Mouse (Mus musculus) MEL-GATA-1-ER (cell line): ENCODE measurements around the gene Tfcp2l1.

ENCODE experiments used
- DNase-seq: peaks from one replicate; pipeline ENCODE4 v3.0.0-alpha.2; 2012; ENCODE audit warnings: low read depth; ENCODE audit errors: extremely low read depth

Tfcp2l1 gene

GRCm38 (mm10) chr1:118650771-118651080, 23.0 kb downstream of the Tfcp2l1 start:
- no peak for DNase-seq

- no peak for DNase-seq
Observed at GRCm38 (mm10) chr1:118658716-118659115, 31.0 kb downstream of the Tfcp2l1 start.

- no peak for DNase-seq
Observed at GRCm38 (mm10) chr1:118660880-118661465, 33.2 kb downstream of the Tfcp2l1 start.

- no peak for DNase-seq
Observed at GRCm38 (mm10) chr1:118663062-118663461, 35.3 kb downstream of the Tfcp2l1 start.

- no peak for DNase-seq
Observed at GRCm38 (mm10) chr1:118667536-118667935, 39.8 kb downstream of the Tfcp2l1 start.

GRCm38 (mm10) chr1:118672196-118672595, 44.5 kb downstream of the Tfcp2l1 start:
- no peak for DNase-seq

- no peak for DNase-seq
Observed at GRCm38 (mm10) chr1:118674176-118674575, 46.4 kb downstream of the Tfcp2l1 start.

- no peak for DNase-seq
Observed at GRCm38 (mm10) chr1:118681980-118682379, 54.2 kb downstream of the Tfcp2l1 start.

- no peak for DNase-seq
Observed at GRCm38 (mm10) chr1:118683686-118684085, 55.9 kb downstream of the Tfcp2l1 start.

GRCm38 (mm10) chr1:118687726-118688125, 60.0 kb downstream of the Tfcp2l1 start:
- DNase-seq: no peak

GRCm38 (mm10) chr1:118689830-118690229, 62.1 kb downstream of the Tfcp2l1 start:
- DNase-seq: no peak

- no peak for DNase-seq
Observed at GRCm38 (mm10) chr1:118694436-118694835, 66.7 kb downstream of the Tfcp2l1 start.

- no peak for DNase-seq
Observed at GRCm38 (mm10) chr1:118697906-118698305, 70.2 kb downstream of the Tfcp2l1 start.

GRCm38 (mm10) chr1:118699118-118699890, 71.6 kb downstream of the Tfcp2l1 start:
- DNase-seq: no peak

- DNase-seq: no peak
Observed at GRCm38 (mm10) chr1:118699961-118700360, 72.2 kb downstream of the Tfcp2l1 start.

- DNase-seq: no peak
Observed at GRCm38 (mm10) chr1:118711606-118712005, 83.9 kb downstream of the Tfcp2l1 start.

- no peak for DNase-seq
Observed at GRCm38 (mm10) chr1:118716225-118716624, 88.5 kb downstream of the Tfcp2l1 start.

- no peak for DNase-seq
Observed at GRCm38 (mm10) chr1:118718055-118718454, 90.3 kb downstream of the Tfcp2l1 start.

GRCm38 (mm10) chr1:118719699-118720098, 92.0 kb downstream of the Tfcp2l1 start:
- no peak for DNase-seq

GRCm38 (mm10) chr1:118720474-118721095, 92.8 kb downstream of the Tfcp2l1 start:
- DNase-seq: no peak

GRCm38 (mm10) chr1:118727075-118727474, 99.3 kb downstream of the Tfcp2l1 start:
- DNase-seq: no peak

- no peak for DNase-seq
Observed at GRCm38 (mm10) chr1:118728796-118729195, 101.1 kb downstream of the Tfcp2l1 start.
